Comparison of ENCODE assay signal across 21 mouse cellular contexts in the genomic region with DNA sequence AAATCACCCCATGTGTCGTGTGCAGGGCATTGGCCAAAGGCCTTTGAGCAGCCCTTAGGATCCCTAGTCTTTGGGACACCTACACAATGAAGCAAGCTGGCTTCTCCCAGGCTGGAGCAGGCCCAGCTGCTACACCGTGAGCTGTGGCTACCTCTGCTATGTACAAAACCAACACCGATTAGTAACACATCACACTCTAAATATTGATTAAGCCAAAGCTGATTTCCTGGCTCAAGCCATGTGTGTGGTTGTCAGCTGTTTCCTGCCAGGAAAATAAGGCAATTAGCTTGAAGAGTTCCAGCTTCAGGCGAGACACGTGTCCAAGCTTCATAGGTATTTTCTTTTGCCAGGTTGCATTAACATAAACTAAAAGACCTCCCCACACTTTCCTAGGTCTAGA. TPM values are rescaled to one million over a fixed set of nuclear protein-coding genes. Genes with fewer than 3 reads are reported as not detected.
"Had no signal": no experiment of that assay in that cellular context is flagged by ENCODE, and none has a peak within 500 bp of the region (broad histone marks: within the 10 kb centered on the region; RNA-seq: fewer than 3 reads in every experiment).

No protein-coding gene starts in this region.

- DNase-seq: kidney, adult 8-10 months; kidney, postnatal 36 days; layer of hippocampus, postnatal 36 days; lung, adult 18-20 months; lung, postnatal 14 days; lung, postnatal 4 days; midbrain, embryonic 14.5 days; right cerebral cortex, postnatal 25 days; spleen, adult 18-20 months; thymus, adult 18-20 months; thymus, postnatal 36 days had no signal

- H3K9ac ChIP-seq: liver, embryonic 12.5 days; liver, embryonic 15.5 days; lung, embryonic 15.5 days; stomach, embryonic 15.5 days had no signal

- H3K4me1 ChIP-seq: liver, embryonic 12.5 days; liver, embryonic 15.5 days; lung, embryonic 15.5 days; stomach, embryonic 15.5 days had no signal

- H3K4me3 ChIP-seq: left cerebral cortex, adult 2 months; liver, embryonic 12.5 days; liver, embryonic 15.5 days; lung, embryonic 15.5 days; stomach, embryonic 15.5 days had no signal

- H3K27ac ChIP-seq: kidney, postnatal 0 days; left cerebral cortex, adult 2 months; liver, embryonic 12.5 days; liver, embryonic 15.5 days; lung, embryonic 15.5 days; stomach, embryonic 15.5 days had no signal

- H3K27me3 ChIP-seq: stomach, embryonic 15.5 days had no signal

- H3K36me3 ChIP-seq: liver, embryonic 12.5 days; liver, embryonic 15.5 days; lung, embryonic 15.5 days; stomach, embryonic 15.5 days had no signal

- H3K4me2 ChIP-seq: liver, embryonic 12.5 days; liver, embryonic 15.5 days; lung, embryonic 15.5 days; midbrain, embryonic 11.5 days; stomach, embryonic 15.5 days had no signal

- ATAC-seq: intestine, postnatal 0 days; liver, embryonic 12.5 days had no signal

- H3K9me3 ChIP-seq: liver, embryonic 12.5 days; liver, embryonic 15.5 days; lung, embryonic 15.5 days; stomach, embryonic 15.5 days had no signal

RNA-seq across cellular contexts. Expression of gene Sel1l3, which starts 7.2 kb away (rescaled TPM):
- total RNA-seq: megakaryocyte progenitor cell, adult 5-6 weeks; megakaryocyte-erythroid progenitor cell, adult 5-6 weeks had no signal
